Mouse (Mus musculus) layer of hippocampus, adult 11-12 months (tissue): ENCODE measurements around the gene Bmp3.

Experiments
- DNase-seq: peaks from one replicate; pipeline ENCODE4 v3.0.0; 2022; ENCODE audit warnings: low spot score

Gene Bmp3

GRCm38 (mm10) chr5:98902339-98902738 is 48.1 kb downstream of the Bmp3 start:
- DNase-seq: peak; percentile 19

DNA sequence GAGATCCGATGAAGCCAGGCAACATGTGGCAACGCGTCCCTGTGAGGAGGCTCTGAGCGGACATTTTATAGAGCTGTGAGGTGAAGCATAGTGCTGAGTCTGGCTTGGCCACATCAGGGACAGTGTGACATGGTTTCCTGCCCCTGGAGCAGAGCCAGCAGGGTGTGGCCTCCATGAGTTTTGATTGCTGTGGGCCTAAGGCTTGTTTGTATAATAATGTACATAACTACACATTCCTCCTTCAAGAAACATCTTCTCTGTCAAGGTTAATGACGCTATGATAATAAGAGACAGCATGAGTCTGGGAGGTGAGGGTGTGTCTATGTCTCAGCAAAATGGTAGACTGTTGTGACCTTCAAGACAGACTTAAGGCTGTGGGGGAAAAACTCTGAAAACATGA is 64.5 kb downstream of the Bmp3 start:
- DNase-seq: no peak

- no peak for DNase-seq
These were observed 67.4 kb downstream of the Bmp3 start for GRCm38 (mm10) chr5:98921608-98922007.

GRCm38 (mm10) chr5:98922921-98923320 is 68.7 kb downstream of the Bmp3 start:
- no peak for DNase-seq
